Mouse (Mus musculus) layer of hippocampus, adult 11-12 months (tissue): ENCODE measurements around the gene Olfr1383.
A peak's percentile ranks its signal among the peaks of the same experiment; 100 is the strongest.
"Not testable (repeated sequence)": the region's sequence is repeated elsewhere in the genome, so short reads cannot be mapped to it uniquely, and the experiment has no call there.

Experiments
- DNase-seq: peaks from one replicate; pipeline ENCODE4 v3.0.0; 2022; ENCODE audit warnings: low spot score

The Olfr1383 gene

DNA sequence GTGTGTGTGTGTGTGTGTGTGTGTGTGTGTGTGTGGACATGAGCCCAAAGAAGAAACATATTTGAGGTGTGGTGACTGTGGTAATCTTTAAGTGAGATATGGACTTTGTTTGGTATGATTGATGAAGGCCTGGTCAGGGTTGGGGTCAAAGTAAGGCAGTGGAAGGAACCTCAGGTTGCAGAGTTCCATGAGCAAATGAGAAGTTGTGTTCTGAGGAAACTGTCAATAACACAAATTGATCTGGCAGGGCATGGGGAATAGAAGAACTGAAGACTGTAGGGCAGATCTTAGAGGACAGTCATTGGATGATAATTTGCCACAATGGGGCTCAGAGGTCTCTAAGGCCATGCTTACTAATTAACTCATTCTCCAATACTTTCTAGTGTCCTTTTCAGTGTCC lies at the start of gene Olfr1383:
Gene Olfr1383 (plus strand): TSS at position 301 of the 400 bp plus-strand sequence.
- DNase-seq: no peak

DNA sequence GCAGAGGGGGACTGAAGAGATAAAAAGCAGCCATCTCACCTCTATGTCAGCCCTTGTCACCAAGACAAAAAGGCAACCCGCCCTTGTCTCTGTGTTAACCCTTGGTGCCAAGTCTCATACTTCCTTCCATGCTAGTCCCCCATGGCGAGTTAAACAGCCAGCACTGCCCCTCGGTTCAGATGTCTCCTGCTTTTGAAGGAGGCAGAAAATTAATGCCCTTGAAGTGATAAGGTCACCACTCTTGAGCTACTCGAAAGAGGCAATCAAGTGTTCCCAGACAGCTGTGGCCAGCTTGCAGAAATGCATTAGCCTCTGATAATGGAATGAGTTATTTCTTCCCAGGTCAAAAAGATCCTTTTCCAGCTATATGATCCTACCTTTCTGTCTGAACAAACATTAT lies 33.5 kb upstream of the Olfr1383 start:
- no peak for DNase-seq

DNA sequence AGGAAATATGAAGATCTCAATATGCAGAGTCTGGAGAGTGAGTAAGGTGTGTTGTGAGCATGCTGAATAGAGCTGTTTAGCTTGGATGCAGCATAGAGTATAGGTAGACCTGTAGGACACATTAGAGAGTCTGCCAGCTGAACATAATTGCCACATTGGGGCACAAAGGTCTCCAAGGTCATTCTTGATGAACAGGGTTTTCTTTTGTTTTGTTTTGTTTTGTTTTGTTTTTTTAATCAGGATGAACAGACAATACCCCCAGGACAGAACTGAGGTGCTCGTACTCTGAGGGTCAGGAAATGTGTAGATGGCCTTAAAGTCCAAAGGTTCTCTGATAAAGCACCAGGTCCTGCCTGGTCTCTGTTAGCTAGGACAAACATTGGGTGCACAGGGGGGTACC lies 30.7 kb upstream of the Olfr1383 start, which contains the start of gene Olfr1385:
Gene Olfr1385 (plus strand): TSS at position 301 of the 400 bp plus-strand sequence.
- DNase-seq: not testable (repeated sequence)

DNA sequence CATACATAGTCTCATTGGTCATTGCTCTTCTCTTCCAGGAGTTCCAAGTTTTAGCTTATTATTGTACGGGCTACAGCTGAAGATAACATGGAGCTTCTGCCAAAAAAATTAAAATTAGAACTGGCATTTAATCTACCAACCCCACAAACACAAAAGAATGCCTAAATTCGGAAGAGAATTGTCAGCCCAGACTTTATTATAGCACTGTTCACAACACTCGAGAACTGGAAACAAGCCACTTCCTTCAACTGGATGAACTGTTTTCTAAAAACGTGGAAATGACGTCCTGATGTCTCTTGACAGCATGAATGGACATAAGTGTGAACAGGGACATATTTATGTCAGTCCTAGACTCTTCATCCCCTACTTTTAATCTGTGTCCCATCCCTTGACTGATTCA lies 1.4 kb upstream of the Olfr1383 start:
- no peak for DNase-seq

DNA sequence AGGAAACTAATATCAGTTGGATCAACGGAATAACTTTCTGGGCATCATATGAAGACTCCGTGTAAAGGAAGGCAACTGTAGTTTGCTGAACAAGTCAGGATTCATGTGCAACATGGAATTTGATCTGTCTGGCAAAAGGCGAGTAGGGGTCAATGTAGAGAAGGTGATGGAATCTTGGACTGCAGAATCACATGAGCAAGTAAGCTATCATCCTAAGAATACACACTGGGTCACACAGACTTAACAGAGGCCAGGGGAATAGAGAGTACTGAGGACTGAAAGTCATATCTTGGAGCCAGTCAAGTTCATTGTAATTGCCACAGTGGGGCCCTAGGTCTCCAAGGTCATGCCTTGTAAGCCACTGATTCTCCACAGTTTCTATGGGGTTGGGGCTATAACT lies 8.5 kb downstream of the Olfr1383 start, which contains the start of gene Olfr1382:
Gene Olfr1382 (plus strand): TSS at position 301 of the 400 bp plus-strand sequence.
- DNase-seq: no peak

GRCm38 (mm10) chr11:49532761-49533160 lies 13.3 kb downstream of the Olfr1383 start:
- no peak for DNase-seq

GRCm38 (mm10) chr11:49536631-49537030 lies 17.2 kb downstream of the Olfr1383 start:
- DNase-seq: peak; percentile 15

- DNase-seq: not testable (repeated sequence)
These were observed 23.7 kb downstream of the Olfr1383 start, which contains the start of gene Olfr1381 for GRCm38 (mm10) chr11:49543149-49543548. TSS of gene Olfr1381 (plus strand) at chr11:49543449.

DNA sequence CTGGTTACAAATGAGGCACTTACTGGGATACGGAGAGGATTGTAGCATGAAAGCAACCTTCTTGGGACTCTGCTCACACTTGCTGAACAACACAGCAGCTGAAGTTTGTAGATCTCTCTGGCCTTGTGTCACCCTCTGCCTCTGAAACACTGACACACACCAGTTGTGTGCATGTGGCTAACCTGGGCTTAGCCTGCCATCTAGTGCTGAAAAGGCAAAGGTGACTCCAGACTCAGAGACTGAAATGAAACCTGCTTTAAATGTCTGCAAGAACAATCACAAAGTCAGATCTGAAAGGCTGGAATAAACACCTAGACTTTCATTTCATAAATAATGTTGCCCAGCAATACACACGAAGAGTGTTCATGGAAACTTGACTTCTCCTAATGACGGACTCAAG lies 34.6 kb downstream of the Olfr1383 start:
- DNase-seq: not testable (repeated sequence)

DNA sequence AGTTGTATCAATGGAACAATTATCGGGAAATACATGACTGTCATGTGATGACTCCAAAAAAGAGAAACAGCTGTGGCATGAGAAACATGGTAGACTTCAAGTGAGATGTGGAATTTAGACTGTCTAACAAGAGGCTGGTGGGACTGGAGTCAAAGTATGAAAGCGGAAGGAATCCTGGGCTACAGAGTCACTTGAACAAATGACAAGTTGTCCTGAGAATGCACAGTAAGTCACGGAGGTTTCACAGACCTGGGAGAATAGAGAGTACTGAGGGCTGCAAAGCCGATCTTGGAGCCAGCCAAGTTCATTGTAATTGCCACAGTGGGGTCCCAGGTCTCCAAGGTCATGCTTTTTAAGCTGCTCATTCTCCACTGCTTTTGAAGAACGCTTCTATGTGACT lies 37.1 kb downstream of the Olfr1383 start, which contains the start of gene Olfr1380:
Gene Olfr1380 (plus strand): TSS at position 301 of the 400 bp plus-strand sequence.
- DNase-seq: not testable (repeated sequence)

- not testable (repeated sequence) for DNase-seq
These were observed 55.6 kb downstream of the Olfr1383 start for GRCm38 (mm10) chr11:49575054-49575453.
